ENCODE assay signal across 11 mouse cellular contexts in genomic region chr11:54026491-54027041, GRCm38 (mm10). TPM values are rescaled to one million over a fixed set of nuclear protein-coding genes. Genes with fewer than 3 reads are reported as not detected.
DNase-seq lines count a peak whose midpoint lies in the region; ATAC-seq lines count a peak whose summit lies in the region.
"Had no signal": no experiment of that assay in that cellular context is flagged by ENCODE, and none has a peak within 500 bp of the region (broad histone marks: within the 10 kb centered on the region; RNA-seq: fewer than 3 reads in every experiment).

No protein-coding gene starts in this region.

- H3K4me2 ChIP-seq in midbrain, embryonic 15.5 days = no peak overlapping the region

- H3K4me1 ChIP-seq in midbrain, embryonic 10.5 days = peaks cover 18% of the 10 kb centered on the region
- H3K4me1 ChIP-seq in midbrain, embryonic 15.5 days = peaks cover 14% of the 10 kb centered on the region
- peaks cover 72% of the 10 kb centered on the region for H3K4me1 ChIP-seq in erythroblast, embryonic 14.5 days (ENCODE audit: control insufficient read depth)

- no peak for ATAC-seq in midbrain, embryonic 15.5 days (replicated peaks)

- no peak overlapping the region for H3K9ac ChIP-seq in midbrain, embryonic 15.5 days
- H3K9ac ChIP-seq: embryonic facial prominence, embryonic 12.5 days had no signal

- H3K36me3 ChIP-seq in midbrain, embryonic 10.5 days = no peaks in the 10 kb centered on the region
- H3K36me3 ChIP-seq in midbrain, embryonic 15.5 days (replicated peaks) = no peaks in the 10 kb centered on the region
- H3K36me3 ChIP-seq in erythroblast, embryonic 14.5 days (ENCODE audit: control insufficient read depth) = peaks cover 65% of the 10 kb centered on the region
- H3K36me3 ChIP-seq: embryonic facial prominence, embryonic 12.5 days; neural tube, embryonic 12.5 days had no signal

- no peak overlapping the region for H3K27ac ChIP-seq in midbrain, embryonic 10.5 days (replicated peaks)
- H3K27ac ChIP-seq in midbrain, embryonic 15.5 days = no peak overlapping the region
- H3K27ac ChIP-seq: embryonic facial prominence, embryonic 12.5 days; neural tube, embryonic 12.5 days had no signal

- no peaks in the 10 kb centered on the region for H3K9me3 ChIP-seq in midbrain, embryonic 10.5 days (replicated peaks)
- H3K9me3 ChIP-seq in midbrain, embryonic 15.5 days = no peaks in the 10 kb centered on the region
- no peaks in the 10 kb centered on the region; the same call in 1 of the 2 replicates for H3K9me3 ChIP-seq in erythroblast, embryonic 14.5 days (ENCODE audit: control insufficient read depth, low read length)
- H3K9me3 ChIP-seq: embryonic facial prominence, embryonic 12.5 days; neural tube, embryonic 12.5 days had no signal

- peak; percentile 57 to 62 for DNase-seq in cerebellum, adult 18-20 months
- no peak for DNase-seq in cerebellum, adult 11 months
- DNase-seq in midbrain, embryonic 10.5 days (ENCODE audit: low spot score) = no peak
- peak; percentile 62 to 80 for DNase-seq in spleen, postnatal 10 days (ENCODE audit: low spot score in 2 of 2)
- DNase-seq in gastrocnemius, postnatal 4 days (ENCODE audit: low spot score in 2 of 2) = no peak
- DNase-seq in lung, adult 18-20 months = no peak
- DNase-seq: heart, postnatal 4 days had no signal

- peaks cover 58% of the 10 kb centered on the region for H3K27me3 ChIP-seq in midbrain, embryonic 10.5 days (ENCODE audit: low read depth, poor library complexity, severe bottlenecking)
- H3K27me3 ChIP-seq in midbrain, embryonic 15.5 days (replicated peaks) = 0 out of 2 replicates have a peak, but pooled peaks cover 2% of the 10 kb centered on the region
- no peaks in the 10 kb centered on the region; the same call in 1 of the 2 replicates for H3K27me3 ChIP-seq in erythroblast, embryonic 14.5 days (ENCODE audit: control insufficient read depth)

- 71% methylated on average over 1 of the region's 1 CpGs for WGBS in midbrain, embryonic 10.5 days
- WGBS in midbrain, embryonic 15.5 days = 79% methylated on average over 1 of the region's 1 CpGs

- H3K4me3 ChIP-seq in midbrain, embryonic 10.5 days = 0 out of 2 replicates have a peak overlapping the region, but pooled peaks have one; percentile 69
- H3K4me3 ChIP-seq in midbrain, embryonic 15.5 days = no peak overlapping the region
- H3K4me3 ChIP-seq in erythroblast, embryonic 14.5 days (replicated peaks) = peak overlapping the region; percentile 74

RNA-seq across cellular contexts. Expression of gene Slc22a4, which starts 1.3 kb away (rescaled TPM):
- polyA plus RNA-seq in midbrain, embryonic 10.5 days (2016; fragmentation: Nextera tagmentation; extraction: Ambion mirVana) = 1.2 and 1.3 TPM in 2 replicates
- 3.3 and 4.0 TPM in 2 replicates for polyA plus RNA-seq in midbrain, embryonic 15.5 days (2015; fragmentation: Nextera tagmentation; extraction: Ambion mirVana)
- 10.1 and 12.5 TPM in 2 replicates for polyA plus RNA-seq in erythroblast, embryonic 14.5 days (2012)
- total RNA-seq in gastrocnemius, postnatal 4 days (2021) = 1 to 10 TPM in 1 of 2 experiments, under 1 TPM in 1; 0.83 to 1.1 TPM

RNA-seq across cellular contexts. Expression of gene Pdlim4, which starts 42.2 kb away (rescaled TPM):
- polyA plus RNA-seq in midbrain, embryonic 10.5 days (2016; fragmentation: Nextera tagmentation; extraction: Ambion mirVana) = 52.4 and 57.4 TPM in 2 replicates
- 22.3 and 26.8 TPM in 2 replicates for polyA plus RNA-seq in midbrain, embryonic 15.5 days (2015; fragmentation: Nextera tagmentation; extraction: Ambion mirVana)
- polyA plus RNA-seq in erythroblast, embryonic 14.5 days (2012) = 0.10 and 0.17 TPM in 2 replicates
- 10 to 100 TPM; 65.2 to 67.1 TPM for total RNA-seq in gastrocnemius, postnatal 4 days (2021)

RNA-seq across cellular contexts. Expression of gene Slc22a21, which starts 46.4 kb away (rescaled TPM):
- polyA plus RNA-seq in midbrain, embryonic 10.5 days (2016; fragmentation: Nextera tagmentation; extraction: Ambion mirVana) = 2.4 and 2.9 TPM in 2 replicates
- 2.1 and 3.0 TPM in 2 replicates for polyA plus RNA-seq in midbrain, embryonic 15.5 days (2015; fragmentation: Nextera tagmentation; extraction: Ambion mirVana)
- 0.26 and 0.77 TPM in 2 replicates for polyA plus RNA-seq in erythroblast, embryonic 14.5 days (2012)
- total RNA-seq in gastrocnemius, postnatal 4 days (2021) = 1 to 10 TPM; 3.3 to 3.6 TPM

Comparison
In these comparisons a context has a peak if more than half of its experiments do, and no peak if none do; other contexts are left out.
1. DNase-seq: peak in cerebellum, adult 18-20 months (2 of 2) and spleen, postnatal 10 days (2 of 2); none in cerebellum, adult 11 months (single experiment), midbrain, embryonic 10.5 days (single experiment), gastrocnemius, postnatal 4 days (0 of 2) and lung, adult 18-20 months (0 of 2).
2. RNA of gene Pdlim4, which starts 42.2 kb away (polyA plus RNA-seq): 52.4 to 57.4 TPM in midbrain, embryonic 10.5 days and 22.3 to 26.8 TPM in midbrain, embryonic 15.5 days; 0.10 to 0.17 TPM in erythroblast, embryonic 14.5 days; every median in the first group is over 10 times any median in the second.